Mouse (Mus musculus): Measurements from ENCODE around the gene AF067061. TPM values are rescaled to one million over a fixed set of nuclear protein-coding genes. Genes with fewer than 3 reads are reported as not detected.

AF067061 gene
- polyA plus RNA-seq, 1 experiment from 2014 or later: not detected

GRCm38 (mm10) chr13:120299324-120299894 is 36.5 kb downstream of the AF067061 start:
- H3K9me3 ChIP-seq: no peaks in the 10 kb centered on the region
- no peak overlapping the region for H3K27ac ChIP-seq
- no peak overlapping the region for H3K4me3 ChIP-seq
- H3K36me3 ChIP-seq: no peaks in the 10 kb centered on the region
- 67% methylated on average over 1 of the region's 1 CpGs for WGBS
- H3K4me1 ChIP-seq (replicated peaks): no peaks in the 10 kb centered on the region
- DNase-seq (ENCODE audit: low spot score): no peak
- H3K27me3 ChIP-seq (ENCODE audit: insufficient read depth, poor library complexity, severe bottlenecking): no peaks in the 10 kb centered on the region

GRCm38 (mm10) chr13:120299991-120300442 is 37.1 kb downstream of the AF067061 start, which contains the start of gene BC147527:
Gene BC147527 (plus strand): TSS chr13:120300392.
- 52% methylated on average over 2 of the region's 2 CpGs for WGBS
- H3K36me3 ChIP-seq: no peaks in the 10 kb centered on the region
- no peaks in the 10 kb centered on the region for H3K4me1 ChIP-seq (replicated peaks)
- H3K27me3 ChIP-seq (ENCODE audit: insufficient read depth, poor library complexity, severe bottlenecking): no peaks in the 10 kb centered on the region
- H3K9me3 ChIP-seq: no peaks in the 10 kb centered on the region
- no peak within 1 kb of the TSS for H3K4me3 ChIP-seq
- DNase-seq (ENCODE audit: low spot score): no peak
- H3K27ac ChIP-seq: no peak within 1 kb of the TSS

- no peaks in the 10 kb centered on the region for H3K27me3 ChIP-seq (ENCODE audit: insufficient read depth, poor library complexity, severe bottlenecking)
- no peaks in the 10 kb centered on the region for H3K4me1 ChIP-seq (replicated peaks)
- H3K27ac ChIP-seq: no peak overlapping the region
- no peaks in the 10 kb centered on the region for H3K9me3 ChIP-seq
- no peak for DNase-seq (ENCODE audit: low spot score)
- no peak overlapping the region for H3K4me3 ChIP-seq
- 86% methylated on average over 4 of the region's 4 CpGs for WGBS
- no peaks in the 10 kb centered on the region for H3K36me3 ChIP-seq
These were observed 37.9 kb downstream of the AF067061 start for GRCm38 (mm10) chr13:120300853-120301252.

GRCm38 (mm10) chr13:120310749-120311148 is 47.8 kb downstream of the AF067061 start:
- no peaks in the 10 kb centered on the region for H3K36me3 ChIP-seq
- no peaks in the 10 kb centered on the region for H3K9me3 ChIP-seq
- no peak for DNase-seq (ENCODE audit: low spot score)
- H3K4me1 ChIP-seq (replicated peaks): no peaks in the 10 kb centered on the region
- no peak overlapping the region for H3K4me3 ChIP-seq
- no peaks in the 10 kb centered on the region; the same call in 1 of the 2 replicates for H3K27me3 ChIP-seq (ENCODE audit: insufficient read depth, poor library complexity, severe bottlenecking)
- no peak overlapping the region for H3K27ac ChIP-seq
- 82% methylated on average over 4 of the region's 4 CpGs for WGBS

GRCm38 (mm10) chr13:120313584-120313983 is 50.7 kb downstream of the AF067061 start:
- DNase-seq (ENCODE audit: low spot score): no peak
- H3K4me1 ChIP-seq (replicated peaks): no peaks in the 10 kb centered on the region
- H3K27me3 ChIP-seq (ENCODE audit: insufficient read depth, poor library complexity, severe bottlenecking): no peaks in the 10 kb centered on the region; the same call in 1 of the 2 replicates
- 43% methylated on average over 14 of the region's 14 CpGs for WGBS
- no peaks in the 10 kb centered on the region for H3K9me3 ChIP-seq
- no peaks in the 10 kb centered on the region for H3K36me3 ChIP-seq
- H3K4me3 ChIP-seq: no peak overlapping the region
- no peak overlapping the region for H3K27ac ChIP-seq

Other genes starting within 250 kb of the AF067061 start
- gene Gm36079, start 236.1 kb upstream of the AF067061 start, polyA plus RNA-seq (2016; fragmentation: Nextera tagmentation; extraction: Ambion mirVana): not detected in 2 replicates
- not detected in 2 replicates for gene Gm21188, start 210.9 kb upstream of the AF067061 start, polyA plus RNA-seq (2016; fragmentation: Nextera tagmentation; extraction: Ambion mirVana)
- gene Gm20767, start 122.9 kb upstream of the AF067061 start, polyA plus RNA-seq (2016; fragmentation: Nextera tagmentation; extraction: Ambion mirVana): not detected in 2 replicates
- gene Gm21818, start 90.7 kb upstream of the AF067061 start, polyA plus RNA-seq (2016; fragmentation: Nextera tagmentation; extraction: Ambion mirVana): not detected in 2 replicates
- gene Gm21762, start 47.2 kb upstream of the AF067061 start, polyA plus RNA-seq (2016; fragmentation: Nextera tagmentation; extraction: Ambion mirVana): not detected in 2 replicates
- gene Gm21731, start 24.0 kb upstream of the AF067061 start, polyA plus RNA-seq (2016; fragmentation: Nextera tagmentation; extraction: Ambion mirVana): not detected in 2 replicates
- 0.12 and 0.14 TPM in 2 replicates for gene BC147527, start 37.3 kb downstream of the AF067061 start, polyA plus RNA-seq (2016; fragmentation: Nextera tagmentation; extraction: Ambion mirVana)
- not detected in 2 replicates for gene Tcstv3, start 53.8 kb downstream of the AF067061 start, polyA plus RNA-seq (2016; fragmentation: Nextera tagmentation; extraction: Ambion mirVana)

Data from hindbrain, embryonic 10.5 days (tissue).